Mouse (Mus musculus) left cerebral cortex, postnatal 36 days (tissue): ENCODE data around the gene Aco1. TPM values are rescaled to one million over a fixed set of nuclear protein-coding genes. Genes with fewer than 3 reads are reported as not detected.

Experiments
- DNase-seq, 2 experiments: peaks; one replicate each; pipeline ENCODE4 v3.0.0; 2021 to 2022; ENCODE audit warnings: low spot score in 2 of 2, mixed read lengths in 1 of 2
- intact Hi-C: fragments of 180-260 bp; cut with DNase I; formaldehyde crosslinking; loops from one replicate; pipeline ENCODE4 v1.15.1; 2025
- total RNA-seq, 2 experiments: library from RNA; stranded (reverse); gene quantifications; 2 replicates each; pipeline ENCODE4 v1.2.3; 2021

Gene Aco1
- total RNA-seq, 2 experiments from 2014 or later = 29.9 to 30.4 TPM

DNA sequence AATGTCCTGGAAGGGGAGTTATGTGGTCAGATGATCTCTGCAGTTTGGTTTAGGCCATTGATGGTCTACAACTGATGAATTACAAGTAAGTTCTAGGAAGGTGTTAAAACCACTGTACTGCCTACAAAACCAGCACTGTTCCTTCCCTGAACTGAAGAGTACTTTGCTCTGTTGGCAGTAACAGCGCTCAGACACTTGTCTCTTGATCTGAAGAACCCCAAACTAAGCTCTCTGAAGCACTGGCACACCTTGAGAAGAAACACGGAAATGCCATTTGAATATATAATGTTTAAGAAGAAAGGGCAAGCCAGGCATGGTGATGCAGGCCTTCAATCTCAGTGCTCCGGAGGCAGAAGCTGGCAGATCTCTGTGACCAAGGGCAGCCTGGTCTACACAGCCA is 61.5 kb downstream of the Aco1 start:
- DNase-seq = no peak
- intact Hi-C loops = no loop called here

DNA sequence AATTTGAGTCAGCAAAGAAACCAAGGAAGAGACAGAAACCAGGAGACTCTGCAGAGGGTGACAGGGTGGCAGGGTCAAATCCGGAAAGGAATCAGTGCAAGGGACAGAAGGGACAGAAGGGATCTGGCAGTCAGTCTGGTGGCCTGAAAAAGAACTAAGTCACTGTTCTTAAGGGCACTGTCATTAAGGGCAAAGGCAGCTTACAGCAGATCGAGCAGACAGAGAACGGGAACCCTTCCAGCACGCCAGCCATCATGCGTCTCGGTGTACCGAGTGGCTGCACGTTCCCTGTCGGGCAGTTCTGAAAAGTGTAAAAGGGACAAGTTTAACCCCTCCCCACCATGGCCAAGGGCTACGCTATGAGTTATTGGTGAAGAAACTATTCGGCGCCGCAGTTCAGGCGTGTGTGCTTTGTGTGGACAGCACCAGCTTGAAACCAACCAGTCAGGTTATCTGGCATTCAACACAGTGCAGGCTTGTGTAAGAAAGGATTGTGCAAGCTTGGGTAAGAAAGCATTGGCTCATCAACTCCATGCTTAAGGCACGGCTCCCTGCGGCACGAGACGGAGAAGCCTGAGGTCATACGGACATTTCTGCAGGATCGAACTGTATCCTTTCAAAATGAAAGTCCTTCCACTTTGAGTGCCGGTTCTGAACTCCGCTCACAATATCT is 62.5 kb downstream of the Aco1 start:
- intact Hi-C loops = no loop called here
- DNase-seq = no peak

DNA sequence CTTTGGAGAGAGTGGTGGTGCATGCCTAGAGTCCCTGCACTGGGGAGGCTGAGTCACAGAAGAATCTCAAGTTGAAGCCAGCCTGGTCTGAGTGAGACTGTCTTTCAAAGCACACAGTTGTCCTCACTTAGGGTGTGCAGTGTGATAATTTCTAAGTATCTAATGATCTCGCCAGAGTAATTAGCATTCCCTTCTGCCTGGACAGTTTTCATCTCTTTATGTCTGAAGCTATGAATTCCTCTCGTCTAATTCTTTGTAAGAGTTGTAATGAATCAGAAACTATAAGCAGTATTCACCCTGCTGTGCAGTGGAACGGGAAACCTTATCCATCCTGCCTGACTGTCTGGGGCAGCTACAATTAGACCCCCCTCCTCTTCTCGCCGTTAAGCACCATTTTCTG is 64.8 kb downstream of the Aco1 start:
- intact Hi-C loops = no loop called here
- no peak for DNase-seq

DNA sequence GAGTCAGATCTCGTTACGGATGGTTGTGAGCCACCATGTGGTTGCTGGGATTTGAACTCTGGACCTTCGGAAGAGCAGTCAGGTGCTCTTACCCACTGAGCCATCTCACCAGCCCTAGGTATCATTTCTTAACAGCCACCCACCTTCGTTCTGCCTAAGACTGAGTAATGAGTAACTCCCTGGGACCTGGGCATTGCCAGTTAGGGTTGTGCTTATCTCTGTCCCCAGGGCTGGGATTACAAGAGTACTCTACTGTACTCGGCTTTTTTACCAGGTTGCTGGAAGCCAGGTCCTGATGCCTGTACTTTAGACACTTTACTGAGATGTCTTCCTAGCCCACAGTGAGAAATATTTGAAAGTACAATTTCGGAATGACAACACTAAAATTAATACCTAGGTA is 69.3 kb downstream of the Aco1 start:
- DNase-seq = no peak
- intact Hi-C loops = no loop called here

DNA sequence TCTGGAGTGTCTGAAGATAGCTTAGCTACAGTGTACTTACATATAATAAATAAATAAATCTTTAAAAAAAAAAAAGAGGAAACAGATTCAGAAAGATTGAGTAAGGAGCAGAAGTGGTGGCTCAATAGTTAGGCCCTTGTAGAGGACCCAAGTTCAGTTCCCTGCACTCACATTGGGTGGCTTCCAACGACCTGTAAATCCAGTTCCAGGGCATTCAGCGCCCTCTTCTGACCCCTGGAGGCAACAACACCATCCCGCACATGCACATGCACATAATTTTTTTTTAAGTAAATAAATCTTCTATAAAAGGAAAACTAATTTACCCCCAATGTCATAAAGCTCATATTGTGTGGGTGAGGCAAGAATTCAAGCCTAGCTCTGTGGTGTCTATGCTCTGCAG is 75.0 kb downstream of the Aco1 start:
- intact Hi-C loops = no loop called here
- DNase-seq = no peak

DNA sequence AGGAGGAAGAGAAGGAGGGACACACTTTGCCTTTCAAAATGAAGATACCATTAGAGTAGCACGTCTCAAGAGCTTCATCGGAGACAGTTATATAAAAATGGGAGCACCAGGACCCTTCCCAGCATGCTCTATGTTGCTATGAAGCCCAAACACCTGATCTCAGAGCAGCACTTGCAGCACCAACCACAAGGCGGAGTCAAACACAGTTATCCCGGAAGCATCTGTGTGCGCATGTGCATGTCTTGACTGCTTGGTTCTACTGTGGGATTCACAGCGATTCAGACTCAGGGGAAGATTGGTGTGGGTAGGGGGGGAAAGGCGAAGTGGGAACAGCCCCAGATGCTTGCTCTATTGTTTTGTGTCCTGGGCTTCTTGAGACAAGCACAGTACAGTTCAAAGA is 75.5 kb downstream of the Aco1 start:
- intact Hi-C loops = no loop called here
- DNase-seq = no peak

DNA sequence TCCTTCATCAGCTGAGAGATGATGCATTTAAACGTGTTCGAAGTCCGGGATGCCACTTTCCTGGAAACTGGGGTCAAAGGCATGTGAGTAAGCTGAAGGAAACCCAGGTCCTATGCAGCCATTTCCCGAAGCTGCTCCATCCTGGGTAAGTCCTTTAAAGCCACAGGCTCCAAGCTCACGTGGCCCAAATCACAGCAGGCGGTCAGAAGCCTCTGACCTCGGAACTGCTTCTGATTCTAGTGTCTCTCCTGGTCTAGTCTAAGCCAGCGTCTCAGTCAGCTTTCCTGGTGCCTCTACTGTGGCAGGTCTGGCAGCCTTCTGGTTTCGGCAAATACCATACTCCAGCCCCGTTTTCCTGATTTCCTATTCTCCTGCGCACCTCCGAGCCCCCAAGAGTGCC is 77.6 kb downstream of the Aco1 start:
- intact Hi-C loops = no loop called here
- no peak for DNase-seq

DNA sequence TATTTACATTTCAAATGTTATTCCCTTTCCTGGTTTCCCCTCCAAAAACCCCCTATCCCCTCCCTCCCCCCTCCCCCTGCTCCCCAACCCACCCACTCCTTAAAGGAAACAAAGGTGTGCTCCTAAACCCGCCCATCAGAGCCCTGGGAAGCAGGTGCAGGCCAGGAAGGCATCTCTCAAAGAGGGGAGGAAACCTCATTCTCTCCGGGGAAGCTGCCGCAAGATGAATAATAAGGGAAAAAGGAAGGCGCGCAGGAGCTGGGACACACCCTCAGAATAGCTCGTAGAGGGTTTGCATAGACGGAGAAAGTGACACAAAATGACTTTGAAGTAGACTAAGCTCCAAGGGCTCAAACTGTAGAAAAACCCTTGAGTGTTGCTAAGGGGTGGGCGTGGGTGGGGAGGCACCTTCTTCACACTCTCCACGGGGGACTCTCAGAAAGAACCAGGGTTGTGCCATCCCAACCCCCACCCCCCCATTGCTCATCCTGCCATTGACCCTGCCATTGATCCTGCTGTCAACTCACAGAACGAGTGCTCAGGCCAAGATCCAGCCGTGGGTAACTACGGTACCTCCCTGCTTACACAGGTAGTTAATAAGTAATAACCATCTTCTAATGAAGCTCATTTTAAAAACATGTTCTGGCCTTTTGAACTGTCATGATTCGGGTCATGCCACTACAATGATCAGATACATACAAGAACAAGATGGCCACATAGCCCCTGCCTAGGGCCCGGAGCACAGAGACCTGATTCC is 78.3 kb downstream of the Aco1 start:
- intact Hi-C loops = no loop called here
- DNase-seq = no peak

DNA sequence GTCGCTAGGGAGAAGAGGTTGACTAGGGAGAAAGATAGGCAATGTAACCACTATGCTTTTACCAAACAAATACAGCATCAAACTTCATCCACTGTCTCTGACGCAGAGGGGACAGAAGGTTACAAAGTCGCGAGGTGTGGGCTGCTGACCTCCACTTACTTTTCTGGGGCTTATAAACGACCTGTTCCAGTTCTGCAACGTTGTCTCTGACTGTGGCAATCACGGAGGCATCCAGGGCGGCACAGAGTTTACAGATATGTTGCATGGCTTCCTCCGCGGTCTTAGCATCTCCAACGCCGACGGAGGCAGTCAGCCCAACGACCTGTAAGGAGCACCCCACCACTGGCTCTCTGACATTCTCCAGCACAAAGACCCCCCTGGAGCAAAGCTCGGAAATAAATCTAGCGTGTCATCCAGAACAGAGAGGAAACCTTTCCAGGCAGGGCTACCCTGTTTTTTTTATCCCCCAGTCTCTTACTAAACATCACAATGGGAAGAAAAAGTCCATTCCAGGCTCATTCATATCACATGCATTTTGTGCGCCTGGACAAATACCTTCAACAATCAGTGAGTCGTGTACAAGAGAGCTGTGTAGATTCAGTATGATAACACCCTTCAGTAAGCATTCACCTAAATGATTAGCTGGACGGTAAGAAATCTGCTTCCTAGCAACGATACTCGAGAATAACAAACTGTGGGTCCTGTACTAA is 79.2 kb downstream of the Aco1 start:
- no peak for DNase-seq
- intact Hi-C loops = no loop called here

DNA sequence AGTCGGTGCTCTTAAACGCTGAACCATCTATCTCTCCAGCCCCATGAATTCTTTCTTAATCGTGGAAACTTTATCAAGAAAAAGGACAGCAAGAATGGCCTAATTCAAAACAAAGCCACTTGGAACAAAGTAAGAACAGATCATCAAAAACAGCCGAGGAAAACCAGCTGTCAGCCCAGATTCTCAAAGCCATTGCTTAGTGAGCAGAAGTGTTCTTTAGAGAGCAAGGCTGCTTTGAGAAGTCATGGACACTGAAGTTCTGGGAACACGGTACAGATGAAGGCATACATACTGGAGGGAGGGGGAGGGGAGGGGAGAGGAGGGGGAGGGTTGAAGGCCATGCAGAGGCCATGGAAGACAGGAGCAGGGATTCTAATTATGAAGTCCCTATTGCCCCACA is 83.2 kb downstream of the Aco1 start:
- intact Hi-C loops = no loop called here
- DNase-seq = no peak

DNA sequence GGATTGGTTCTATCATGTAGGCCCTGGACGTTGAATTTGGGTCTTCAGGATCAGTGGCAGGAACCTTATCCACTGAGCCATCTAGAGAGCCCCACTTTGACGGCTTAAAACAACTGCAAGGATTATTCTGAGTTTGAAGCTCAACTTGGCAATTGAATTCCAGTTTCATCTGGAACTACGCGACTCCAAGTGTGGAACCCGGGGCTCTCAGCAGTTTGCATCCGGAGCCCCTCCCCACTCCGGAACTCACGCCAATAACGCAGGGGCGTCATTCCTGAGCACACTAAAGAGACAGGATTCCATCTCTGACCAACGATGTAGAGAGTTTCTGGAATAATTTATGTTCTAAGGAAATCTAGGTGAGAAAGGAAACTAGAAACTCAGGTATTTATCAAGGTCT is 84.2 kb downstream of the Aco1 start:
- DNase-seq = no peak
- intact Hi-C loops = no loop called here

DNA sequence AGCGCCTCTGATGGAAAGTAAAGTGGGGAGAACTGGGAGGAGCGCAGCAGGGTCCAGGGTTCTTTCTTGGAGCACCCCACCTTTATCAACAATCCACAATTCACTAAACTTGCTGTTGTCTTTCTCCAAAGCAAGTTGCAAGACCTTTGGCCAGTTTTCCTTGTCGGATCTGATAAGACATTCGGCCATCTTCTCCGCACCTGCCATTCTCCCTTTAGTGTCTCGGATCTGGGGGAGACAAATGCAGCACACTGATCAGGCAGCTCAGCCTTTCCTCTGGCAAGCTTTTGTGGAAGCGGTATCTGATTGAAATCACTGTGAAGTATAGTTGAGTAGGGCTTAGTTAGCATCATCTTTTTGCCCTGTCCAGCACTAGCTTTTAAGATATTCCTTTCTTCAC is 85.0 kb downstream of the Aco1 start:
- intact Hi-C loops = no loop called here

DNA sequence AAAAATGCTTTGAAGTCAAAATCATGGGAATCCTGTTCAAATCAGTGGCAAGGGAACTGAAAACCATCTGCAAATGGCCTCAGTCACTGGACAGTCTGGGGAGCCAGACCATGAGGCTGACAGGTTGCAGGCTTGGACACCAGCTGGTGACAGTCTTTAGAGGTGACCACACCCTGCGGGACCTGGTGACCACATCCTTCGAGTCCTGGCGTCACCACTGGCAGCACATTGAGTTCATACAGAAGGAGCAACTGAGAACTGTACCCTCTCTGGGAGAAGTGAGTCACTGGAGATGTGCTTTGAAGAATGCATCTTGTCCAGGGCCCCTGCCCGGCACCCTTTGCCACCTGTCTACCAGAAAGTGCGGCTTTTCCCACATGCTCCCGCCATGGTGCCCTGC is 86.8 kb downstream of the Aco1 start:
- intact Hi-C loops = no loop called here
- DNase-seq = no peak

More for the DNA sequence above, 85.0 kb downstream of the Aco1 start:
- no peak for DNase-seq

DNA sequence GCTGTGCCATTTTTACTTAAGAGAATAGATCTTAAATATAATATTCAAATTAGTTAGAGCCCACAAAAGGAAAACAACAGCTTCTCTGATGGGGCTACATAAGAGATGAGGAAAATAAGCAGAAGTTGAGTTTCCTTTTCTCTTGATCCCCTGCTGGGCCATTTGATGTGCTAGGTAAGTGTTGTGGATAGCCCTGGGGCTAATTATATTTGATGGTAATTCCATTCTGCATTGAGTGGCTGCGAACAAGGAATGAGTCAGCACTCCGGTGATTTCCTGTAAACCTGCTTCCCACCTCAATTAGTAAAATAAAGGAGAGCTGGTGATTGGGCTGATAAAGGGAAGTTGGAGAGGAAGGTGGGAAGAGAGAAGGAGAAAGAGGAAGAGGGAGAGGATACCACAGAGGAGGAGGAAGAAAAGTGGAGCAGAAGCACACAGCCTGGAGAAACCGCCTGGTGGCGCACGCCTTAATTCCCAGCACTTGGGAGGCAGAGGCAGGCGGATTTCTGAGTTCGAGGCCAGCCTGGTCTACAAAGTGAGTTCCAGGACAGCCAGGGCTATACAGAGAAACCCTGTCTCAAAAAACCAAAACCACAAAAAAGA is 90.3 kb downstream of the Aco1 start:
- DNase-seq = no peak
- intact Hi-C loops = no loop called here

DNA sequence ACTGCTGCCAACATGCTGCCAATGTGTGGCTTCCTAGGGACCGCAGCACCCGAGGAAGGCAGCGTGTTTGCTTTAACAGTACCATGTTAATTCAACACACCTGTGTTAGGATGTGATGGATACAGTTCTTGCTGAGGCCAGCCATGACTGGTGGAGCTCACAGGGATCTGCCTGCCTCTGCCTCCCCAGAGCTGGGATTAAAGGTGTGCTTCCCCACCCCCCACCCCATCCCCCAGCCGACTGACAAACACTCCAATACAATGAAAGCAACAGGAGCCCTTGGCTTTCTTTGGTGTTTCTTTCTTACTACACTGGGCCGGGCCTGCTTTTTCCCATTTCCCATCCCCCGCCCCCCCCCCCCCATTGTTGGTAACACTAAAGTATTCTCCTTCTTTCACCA is 91.4 kb downstream of the Aco1 start:
- intact Hi-C loops = no loop called here
- no peak for DNase-seq

DNA sequence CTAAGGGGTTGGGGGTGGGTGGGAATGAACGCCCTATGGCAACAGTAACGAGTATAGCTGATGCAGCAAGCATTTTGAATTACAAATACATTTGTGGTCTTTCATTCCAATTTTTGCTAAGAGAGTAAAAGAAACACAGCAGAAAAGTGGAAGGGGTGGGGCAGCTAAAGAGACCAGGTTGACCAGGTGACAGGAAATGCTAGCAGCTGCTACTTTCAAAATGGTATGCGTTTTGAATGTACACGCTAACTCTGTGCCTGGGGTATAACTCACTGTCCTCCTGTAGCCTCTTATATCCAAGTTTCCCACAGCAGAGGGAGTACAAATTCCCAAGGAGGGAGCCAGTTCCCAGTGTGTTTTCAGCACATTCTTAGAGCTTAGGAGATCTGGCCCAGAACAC is 93.9 kb downstream of the Aco1 start:
- DNase-seq = no peak
- intact Hi-C loops = no loop called here

DNA sequence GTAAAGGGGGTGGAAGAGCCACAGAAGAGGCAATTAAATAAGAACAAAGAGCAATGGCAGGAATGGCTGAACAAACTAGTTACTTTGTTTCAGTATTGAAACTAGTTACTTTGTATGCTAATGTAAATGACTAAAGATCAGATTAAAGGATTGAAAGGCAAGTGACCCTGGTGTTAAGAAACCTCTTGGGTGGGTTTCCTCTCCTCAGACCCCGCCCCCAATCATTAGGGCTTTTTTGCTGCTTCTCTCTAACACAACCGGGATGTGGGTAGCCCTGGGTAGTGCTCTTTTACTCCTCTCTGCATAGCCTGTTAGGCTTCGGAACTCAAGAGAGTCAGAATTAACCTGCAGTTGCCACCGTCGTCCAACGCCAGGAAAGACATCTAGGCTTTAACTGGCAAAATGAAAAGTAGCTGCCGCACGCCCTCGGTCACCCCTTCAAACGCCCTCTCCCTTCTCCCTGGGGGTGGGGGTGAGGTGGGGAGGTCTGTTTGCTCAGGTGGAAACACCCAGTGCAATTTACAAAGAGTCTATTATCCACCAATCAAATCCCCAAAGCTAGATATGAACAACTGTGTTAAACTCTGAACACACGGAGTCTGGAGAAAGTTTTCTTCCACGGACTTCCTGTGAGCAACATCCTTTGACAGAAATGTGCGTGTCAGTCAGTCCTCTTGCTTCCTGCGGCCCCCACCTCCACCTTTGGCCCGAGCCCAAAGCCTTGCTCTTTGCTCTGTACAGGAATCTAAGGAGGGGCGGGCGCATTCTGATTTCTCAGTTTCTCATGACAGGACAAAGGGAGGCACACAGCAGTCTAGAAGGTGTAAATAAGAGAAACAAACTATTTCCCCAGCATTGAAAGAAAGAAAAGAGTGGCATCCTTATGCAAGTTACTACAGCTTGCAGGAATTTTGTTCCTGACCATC is 95.9 kb downstream of the Aco1 start:
- DNase-seq = no peak
- intact Hi-C loops = no loop called here

DNA sequence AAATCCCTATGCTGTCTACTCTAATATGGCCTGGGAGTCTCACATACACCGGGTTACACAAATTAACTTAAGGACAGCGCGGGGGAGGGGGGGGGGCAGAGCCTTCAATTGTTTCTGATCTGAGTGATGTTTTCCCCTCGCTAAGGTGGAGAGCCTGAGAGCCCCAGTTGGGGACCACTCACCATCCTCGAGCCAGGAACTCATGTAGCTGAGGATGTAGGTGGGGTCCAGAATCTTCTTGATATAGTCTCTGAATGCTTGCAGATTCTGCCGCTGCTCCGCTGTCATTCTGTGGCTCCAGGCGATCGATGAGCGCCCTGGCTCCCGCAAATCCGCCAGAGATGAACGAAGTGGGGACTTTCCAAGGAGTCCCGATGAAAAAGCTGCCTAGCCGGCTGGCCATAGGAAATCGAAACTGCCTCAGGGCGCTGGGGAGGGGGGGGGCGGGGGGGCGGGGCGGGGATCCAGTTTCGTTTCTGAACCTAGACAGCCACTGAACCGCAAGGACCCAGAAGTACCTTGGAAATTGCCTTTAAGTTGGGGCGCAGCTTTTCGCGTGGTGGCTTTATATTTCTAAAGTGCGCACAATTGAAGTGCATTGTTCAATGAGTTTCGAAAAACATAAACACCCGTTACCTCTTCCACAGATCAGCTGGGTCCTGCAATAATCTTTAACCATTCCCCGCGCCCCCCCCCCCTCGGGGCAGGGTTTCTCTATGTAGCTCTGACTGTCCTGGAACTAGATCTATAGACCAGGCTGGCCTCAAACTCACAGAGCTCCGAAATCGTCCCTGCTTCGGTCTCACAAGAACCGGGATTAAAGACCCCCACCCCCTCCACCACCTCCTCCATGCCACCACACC is 96.8 kb downstream of the Aco1 start, which contains the start of gene Ddx58:
TSS of gene Ddx58 (minus strand) at position 420 of the 863 bp plus-strand sequence.
- intact Hi-C loops = no loop called here
- no peak for DNase-seq
